Comparison of ENCODE assay signal across 13 mouse cellular contexts in genomic region chr3:137014686-137015085, GRCm38 (mm10).
DNase-seq lines count a peak whose midpoint lies in the region; ATAC-seq lines count a peak whose summit lies in the region.
"Had no signal": no experiment of that assay in that cellular context is flagged by ENCODE, and none has a peak within 500 bp of the region (broad histone marks: within the 10 kb centered on the region; RNA-seq: fewer than 3 reads in every experiment).

No protein-coding gene starts in this region.

- no peak overlapping the region for H3K4me3 ChIP-seq in heart, embryonic 10.5 days
- no peak overlapping the region for H3K4me3 ChIP-seq in kidney, embryonic 14.5 days (ENCODE audit: low read length)
- H3K4me3 ChIP-seq: heart, adult 2 months; intestine, embryonic 15.5 days; limb, embryonic 13.5 days had no signal

- H3K9ac ChIP-seq in kidney, embryonic 14.5 days (ENCODE audit: low read depth, low read length), result no peak overlapping the region
- H3K9ac ChIP-seq: intestine, embryonic 15.5 days; limb, embryonic 13.5 days had no signal

- no peaks in the 10 kb centered on the region for H3K36me3 ChIP-seq in heart, embryonic 10.5 days
- H3K36me3 ChIP-seq in kidney, embryonic 14.5 days (ENCODE audit: control insufficient read depth, insufficient read depth, low read length), result no peaks in the 10 kb centered on the region
- H3K36me3 ChIP-seq: intestine, embryonic 15.5 days; limb, embryonic 13.5 days had no signal

- no peak for ATAC-seq in kidney, embryonic 14.5 days (ENCODE audit: low FRiP score, low TSS enrichment)
- ATAC-seq: intestine, embryonic 15.5 days had no signal

- DNase-seq in heart, postnatal 4 days, result peak; percentile 17
- DNase-seq in heart, embryonic 10.5 days (ENCODE audit: low spot score), result no peak
- peak; percentile 47 for DNase-seq in 3T3-L1 (ENCODE audit: low read depth, low spot score)
- DNase-seq in R1 (ENCODE audit: low read depth, low spot score), result peak; percentile 43
- peak; percentile 71 for DNase-seq in forelimb bud, embryonic 11.5 days (ENCODE audit: low read depth, low spot score)
- DNase-seq in thymus, postnatal 0 days (ENCODE audit: low spot score), result no peak
- DNase-seq in ovary, adult 18-20 months (ENCODE audit: low spot score), result no peak
- DNase-seq: heart, adult 2 months; right cerebral cortex, postnatal 4 days; thymus, postnatal 14 days had no signal

- 56% methylated on average over 2 of the region's 2 CpGs for WGBS in heart, embryonic 10.5 days
- 57% methylated on average over 2 of the region's 2 CpGs for WGBS in kidney, embryonic 14.5 days

- no peaks in the 10 kb centered on the region for H3K9me3 ChIP-seq in heart, embryonic 10.5 days
- no peaks in the 10 kb centered on the region for H3K9me3 ChIP-seq in kidney, embryonic 14.5 days (ENCODE audit: control insufficient read depth, low read length)
- H3K9me3 ChIP-seq: intestine, embryonic 15.5 days; limb, embryonic 13.5 days had no signal

- H3K4me2 ChIP-seq in kidney, embryonic 14.5 days (replicated peaks; ENCODE audit: low read depth, low read length), result no peak overlapping the region
- H3K4me2 ChIP-seq: intestine, embryonic 15.5 days; limb, embryonic 13.5 days had no signal

- H3K4me1 ChIP-seq in heart, embryonic 10.5 days, result no peaks in the 10 kb centered on the region
- H3K4me1 ChIP-seq in kidney, embryonic 14.5 days (ENCODE audit: control insufficient read depth, insufficient read depth, low read length), result no peaks in the 10 kb centered on the region
- H3K4me1 ChIP-seq: intestine, embryonic 15.5 days; limb, embryonic 13.5 days had no signal

- H3K27me3 ChIP-seq in heart, embryonic 10.5 days (ENCODE audit: insufficient read depth, poor library complexity, severe bottlenecking), result no peaks in the 10 kb centered on the region
- H3K27me3 ChIP-seq in kidney, embryonic 14.5 days (ENCODE audit: control insufficient read depth, insufficient read depth, low read length), result no peaks in the 10 kb centered on the region
- H3K27me3 ChIP-seq: intestine, embryonic 15.5 days; limb, embryonic 13.5 days had no signal

- H3K27ac ChIP-seq in heart, embryonic 10.5 days, result no peak overlapping the region
- no peak overlapping the region for H3K27ac ChIP-seq in kidney, embryonic 14.5 days (ENCODE audit: low read depth, low read length)
- H3K27ac ChIP-seq: heart, adult 2 months; intestine, embryonic 15.5 days; limb, embryonic 13.5 days had no signal

Comparison
In these comparisons a context has a peak if more than half of its experiments do, and no peak if none do; other contexts are left out.
1. DNase-seq: peak in heart, postnatal 4 days (single experiment), 3T3-L1 (single experiment), R1 (single experiment) and forelimb bud, embryonic 11.5 days (single experiment); none in heart, embryonic 10.5 days (single experiment), thymus, postnatal 0 days (single experiment) and ovary, adult 18-20 months (single experiment).